Mouse (Mus musculus): ENCODE data around the gene Dimt1.

- no peak for TF ChIP-seq POLR2A (IDR thresholded peaks at IDR 0.05; ENCODE audit: borderline replicate concordance, insufficient read depth, low read length)
- TF ChIP-seq CTCF (IDR thresholded peaks at IDR 0.05; ENCODE audit: borderline replicate concordance, insufficient read depth, low read depth, low read length), result no peak
Observed at GRCm38 (mm10) chr13:106929201-106929600, 17.7 kb upstream of the Dimt1 start.

Data from cerebellum, adult 2 months (tissue).